Mouse (Mus musculus) limb, embryonic 11.5 days (tissue): Measurements from ENCODE around the gene Hyou1. TPM values are rescaled to one million over a fixed set of nuclear protein-coding genes. Genes with fewer than 3 reads are reported as not detected.

Source experiments
- ATAC-seq: fragments of 200-750 bp; cut with Nextera tagmentation; 2 replicates; pipeline ENCODE4 v1.8.0; 2017; ENCODE audit warnings: low read depth; ENCODE audit not compliant: insufficient number of reproducible peaks, low FRiP score, low TSS enrichment
- DNase-seq: peaks from one replicate; pipeline ENCODE4 v3.0.0-alpha.2; 2015; ENCODE audit warnings: low spot score
- H3K27ac ChIP-seq: fragments of 300-500 bp; sonication (generic); replicated peaks from 2 replicates; pipeline ENCODE4 v1.5.1; 2014; ENCODE audit warnings: low read depth, mild to moderate bottlenecking, low read length
- H3K27me3 ChIP-seq: fragments of 300-500 bp; sonication (generic); 2 replicates; pipeline ENCODE4 v1.6.1; 2014; ENCODE audit warnings: mild to moderate bottlenecking, low read length, mixed read lengths; ENCODE audit not compliant: control insufficient read depth, insufficient read depth
- H3K36me3 ChIP-seq: fragments of 300-500 bp; sonication (generic); 2 replicates; pipeline ENCODE4 v1.6.1; 2014; ENCODE audit warnings: mild to moderate bottlenecking, low read length, moderate library complexity, mixed read lengths; ENCODE audit not compliant: control insufficient read depth, insufficient read depth
- H3K4me1 ChIP-seq: fragments of 300-500 bp; sonication (generic); 2 replicates; pipeline ENCODE4 v1.6.1; 2014; ENCODE audit warnings: low read length, mixed read lengths; ENCODE audit not compliant: control insufficient read depth, insufficient read depth
- H3K4me2 ChIP-seq: fragments of 300-500 bp; sonication (generic); 2 replicates; pipeline ENCODE4 v1.6.1; 2014; ENCODE audit warnings: low read depth, mild to moderate bottlenecking, moderate library complexity; ENCODE audit not compliant: severe bottlenecking
- H3K4me3 ChIP-seq: fragments of 300-500 bp; sonication (generic); 2 replicates; pipeline ENCODE4 v1.5.1; 2014; ENCODE audit warnings: low read depth, low read length
- H3K9ac ChIP-seq: fragments of 300-500 bp; sonication (generic); 2 replicates; pipeline ENCODE4 v1.6.1; 2014; ENCODE audit warnings: mild to moderate bottlenecking, low read length
- H3K9me3 ChIP-seq: fragments of 300-500 bp; sonication (generic); 2 replicates; pipeline ENCODE4 v1.6.1; 2016; ENCODE audit warnings: low read length; ENCODE audit not compliant: control insufficient read depth
- WGBS: fragments of 180-500 bp; shearing (Covaris S2); extraction: QIAGEN DNeasy Blood & Tissue Kit; methylation state at CpG from one replicate; pipeline ENCODE4 v1.1.7; 2014; 5-methylcytosine and 5-hydroxymethylcytosine counted together
- microRNA-seq: library from miRNA; unstranded; fragments of <30 nt; microRNA quantifications from one replicate; pipeline ENCODE4, GENCODE M21; 2016
- polyA plus RNA-seq: library from polyadenylated mRNA; unstranded; fragments of >200 nt; fragmentation: Nextera tagmentation; extraction: Ambion mirVana; gene quantifications from 2 replicates; pipeline ENCODE4 v1.2.1, GENCODE M21; 2014

The Hyou1 gene
- polyA plus RNA-seq, 1 experiment from 2014 or later: 36.1 TPM

DNA sequence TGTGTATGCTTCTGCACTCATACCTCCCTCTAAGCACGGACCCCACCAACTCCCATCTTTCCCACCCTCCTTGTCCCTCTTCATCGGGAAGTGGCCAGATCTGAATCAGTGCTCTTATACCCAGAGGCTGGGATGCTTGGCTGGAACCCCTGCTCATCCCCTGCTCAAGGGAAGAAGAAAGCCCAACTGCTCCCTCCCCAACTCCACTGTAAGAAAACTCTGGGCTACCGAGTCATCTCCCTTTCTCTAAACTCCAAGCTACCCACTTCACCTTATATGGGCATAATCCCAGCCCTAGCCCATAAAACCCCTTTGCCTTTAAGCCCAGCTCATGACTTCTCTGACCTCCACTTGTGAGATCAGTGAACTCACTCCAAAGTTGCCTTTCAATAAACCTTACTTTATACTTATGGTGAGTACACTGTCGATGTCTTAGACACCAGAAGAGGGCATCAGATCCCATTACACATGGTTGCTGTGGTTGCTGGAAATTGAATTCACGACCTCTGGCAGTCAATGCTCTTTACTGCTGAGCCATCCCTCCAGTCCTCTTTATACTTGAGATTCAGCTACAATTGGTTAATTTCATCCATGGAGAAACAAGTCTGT lies 53.4 kb downstream of the Hyou1 start:
- ATAC-seq (no peak), DNase-seq (no peak)
- no peaks in the 10 kb centered on the region for H3K9me3 ChIP-seq
- WGBS: 45% methylated on average over 5 of the region's 5 CpGs
- no peak overlapping the region for H3K27ac ChIP-seq
- no peaks in the 10 kb centered on the region for H3K27me3 ChIP-seq
- H3K36me3 ChIP-seq: no peaks in the 10 kb centered on the region
- H3K9ac ChIP-seq: no peak overlapping the region
- no peaks in the 10 kb centered on the region for H3K4me1 ChIP-seq
- H3K4me3 ChIP-seq: no peak overlapping the region
- no peak overlapping the region for H3K4me2 ChIP-seq

DNA sequence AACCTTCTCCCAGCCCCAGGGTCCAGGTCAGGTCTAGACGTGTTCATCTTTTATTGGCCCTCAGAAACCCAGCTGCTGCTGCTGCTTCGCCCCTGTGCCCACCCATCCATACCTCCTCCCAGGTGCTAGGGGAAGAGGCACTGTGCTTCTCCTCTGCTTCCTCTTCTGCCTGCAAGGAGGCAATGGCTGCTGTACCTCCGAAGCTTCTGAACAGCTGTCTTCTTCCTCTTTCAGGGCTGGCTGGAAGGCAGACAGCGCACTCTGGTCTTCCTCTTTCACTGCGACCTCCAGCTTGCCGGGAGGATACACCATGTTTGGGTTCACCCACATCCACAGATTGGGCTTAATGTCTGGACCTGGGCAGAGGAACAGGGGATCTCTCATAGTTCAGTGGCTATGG lies 56.5 kb downstream of the Hyou1 start:
- no peaks in the 10 kb centered on the region for H3K27me3 ChIP-seq
- no peaks in the 10 kb centered on the region for H3K4me1 ChIP-seq
- ATAC-seq: no peak
- H3K9ac ChIP-seq: no peak overlapping the region
- no peak overlapping the region for H3K4me2 ChIP-seq
- no peak for DNase-seq
- no peak overlapping the region for H3K27ac ChIP-seq
- no peaks in the 10 kb centered on the region for H3K9me3 ChIP-seq
- no peaks in the 10 kb centered on the region for H3K36me3 ChIP-seq
- H3K4me3 ChIP-seq: no peak overlapping the region
- 82% methylated on average over 6 of the region's 6 CpGs for WGBS

DNA sequence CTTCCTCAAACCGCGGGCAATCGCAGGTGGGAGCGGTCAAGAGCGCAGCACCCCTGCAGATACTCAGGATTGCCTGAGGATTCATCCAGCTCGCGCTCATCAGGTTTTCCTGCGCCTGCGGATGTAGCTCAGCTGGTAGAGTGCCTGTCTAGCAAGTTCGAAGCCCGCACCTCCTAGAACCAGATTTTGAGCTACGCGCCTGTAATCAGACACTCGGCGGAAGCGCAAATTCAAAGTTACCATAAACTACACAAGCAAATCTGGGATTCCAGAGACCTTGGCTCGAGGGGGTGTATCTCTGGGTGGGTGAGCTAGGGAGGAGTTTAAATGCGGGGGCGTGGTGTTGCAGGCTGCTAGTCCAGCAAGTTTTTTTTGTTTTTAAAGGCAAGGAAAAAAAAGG lies 61.7 kb downstream of the Hyou1 start, which contains the start of gene Foxr1:
Gene Foxr1, minus strand, starts transcription at position 176 of the 400 bp plus-strand sequence.
- H3K36me3 ChIP-seq: no peaks in the 10 kb centered on the region
- DNase-seq (no peak), ATAC-seq (no peak)
- H3K9ac ChIP-seq: no peak within 1 kb of the TSS
- no peaks in the 10 kb centered on the region for H3K27me3 ChIP-seq
- WGBS: 70% methylated on average over 19 of the region's 19 CpGs
- H3K9me3 ChIP-seq: no peaks in the 10 kb centered on the region
- H3K4me3 ChIP-seq: no peak within 1 kb of the TSS
- H3K4me2 ChIP-seq: no peak within 1 kb of the TSS
- H3K4me1 ChIP-seq: no peaks in the 10 kb centered on the region
- no peak within 1 kb of the TSS for H3K27ac ChIP-seq

Small RNA genes within 50 kb of the gene (microRNA-seq; reads per million reads assigned to microRNA genes)
- gene Gm44335 (0.92 reads per million), gene Mir7085 (not detected)

Other genes starting within 250 kb of the Hyou1 start
- 12.7 and 13.4 TPM in 2 replicates for gene Mcam, start 245.0 kb upstream of the Hyou1 start, polyA plus RNA-seq
- gene Cbl, start 145.4 kb upstream of the Hyou1 start, polyA plus RNA-seq: 19.2 and 21.7 TPM in 2 replicates
- gene Ccdc153, start 138.8 kb upstream of the Hyou1 start, polyA plus RNA-seq: not detected in 2 replicates
- gene Pdzd3, start 128.0 kb upstream of the Hyou1 start, polyA plus RNA-seq: 0.08 TPM in 1 of 2 replicates, not detected in the other
- gene Nlrx1, start 110.9 kb upstream of the Hyou1 start, polyA plus RNA-seq: 2.7 and 3.0 TPM in 2 replicates
- 3.4 and 3.7 TPM in 2 replicates for gene Abcg4, start 90.9 kb upstream of the Hyou1 start, polyA plus RNA-seq
- 19.5 and 28.4 TPM in 2 replicates for gene Hinfp, start 73.8 kb upstream of the Hyou1 start, polyA plus RNA-seq
- gene C2cd2l, start 59.2 kb upstream of the Hyou1 start, polyA plus RNA-seq: 6.5 and 7.6 TPM in 2 replicates
- 52.3 and 55.8 TPM in 2 replicates for gene Dpagt1, start 53.5 kb upstream of the Hyou1 start, polyA plus RNA-seq
- gene H2afx, start 44.8 kb upstream of the Hyou1 start, polyA plus RNA-seq: 507 and 525 TPM in 2 replicates
- gene Hmbs, start 35.3 kb upstream of the Hyou1 start, polyA plus RNA-seq: 145 and 153 TPM in 2 replicates
- 26.4 and 26.6 TPM in 2 replicates for gene Vps11, start 17.8 kb upstream of the Hyou1 start, polyA plus RNA-seq
- gene Slc37a4, start 17.4 kb downstream of the Hyou1 start, polyA plus RNA-seq: 10.1 and 10.6 TPM in 2 replicates
- gene Rps25, start 27.6 kb downstream of the Hyou1 start, polyA plus RNA-seq: 2,256 and 2,311 TPM in 2 replicates
- gene Trappc4, start 28.1 kb downstream of the Hyou1 start, polyA plus RNA-seq: 141 TPM in 2 replicates
- gene Ccdc84, start 39.1 kb downstream of the Hyou1 start, polyA plus RNA-seq: 22.0 and 27.1 TPM in 2 replicates
- not detected in 2 replicates for gene Foxr1, start 61.6 kb downstream of the Hyou1 start, polyA plus RNA-seq
- gene Upk2, start 75.5 kb downstream of the Hyou1 start, polyA plus RNA-seq: 0.59 and 0.99 TPM in 2 replicates
- gene Bcl9l, start 103.3 kb downstream of the Hyou1 start, polyA plus RNA-seq: 11.6 and 12.3 TPM in 2 replicates
- 0.05 TPM in 1 of 2 replicates, not detected in the other for gene Cxcr5, start 182.4 kb downstream of the Hyou1 start, polyA plus RNA-seq
- gene Ddx6, start 225.4 kb downstream of the Hyou1 start, polyA plus RNA-seq: 16.1 and 18.2 TPM in 2 replicates